Mouse (Mus musculus): ENCODE data around the gene Kcnab3. TPM values are rescaled to one million over a fixed set of nuclear protein-coding genes. Genes with fewer than 3 reads are reported as not detected.

The Kcnab3 gene
- polyA plus RNA-seq (2012; rRNA removed; ENCODE audit: low replicate concordance), result 0.92 and 2.9 TPM in 2 replicates

GRCm38 (mm10) chr11:69325628-69326407 is at the start of gene Kcnab3:
Kcnab3 (plus strand) TSS chr11:69326258.

GRCm38 (mm10) chr11:69323667-69324111 is 2.4 kb upstream of the Kcnab3 start, which contains the start of the genes Cntrob and Trappc1:
Cntrob (minus strand) TSS chr11:69323775.
Trappc1 (plus strand) TSS chr11:69323980.

GRCm38 (mm10) chr11:69340161-69341131 is 14.4 kb downstream of the Kcnab3 start, which contains the start of gene Rnf227:
Rnf227 (plus strand) TSS chr11:69340461.

GRCm38 (mm10) chr11:69369215-69369989 is 43.3 kb downstream of the Kcnab3 start, which contains the start of gene Chd3:
Chd3 (minus strand) TSS chr11:69369406.

Other genes starting within 250 kb of the Kcnab3 start
- 99.7 and 132 TPM in 2 replicates for gene Vamp2, start 237.8 kb upstream of the Kcnab3 start, polyA plus RNA-seq (2012; rRNA removed; ENCODE audit: low replicate concordance)
- gene Per1, start 231.0 kb upstream of the Kcnab3 start, polyA plus RNA-seq (2012; rRNA removed; ENCODE audit: low replicate concordance), result 20.2 and 56.0 TPM in 2 replicates
- 0.14 and 0.26 TPM in 2 replicates for gene Hes7, start 205.9 kb upstream of the Kcnab3 start, polyA plus RNA-seq (2012; rRNA removed; ENCODE audit: low replicate concordance)
- 0.90 and 2.0 TPM in 2 replicates for gene 9130213A22Rik, start 203.7 kb upstream of the Kcnab3 start, polyA plus RNA-seq (2012; rRNA removed; ENCODE audit: low replicate concordance)
- gene Aloxe3, start 200.4 kb upstream of the Kcnab3 start, polyA plus RNA-seq (2012; rRNA removed; ENCODE audit: low replicate concordance), result 0.44 and 1.8 TPM in 2 replicates
- 0.06 TPM in 1 of 2 replicates, not detected in the other for gene Alox12b, start 169.3 kb upstream of the Kcnab3 start, polyA plus RNA-seq (2012; rRNA removed; ENCODE audit: low replicate concordance)
- gene Alox8, start 128.4 kb upstream of the Kcnab3 start, polyA plus RNA-seq (2012; rRNA removed; ENCODE audit: low replicate concordance), result not detected in 2 replicates
- 0.01 TPM in 1 of 2 replicates, not detected in the other for gene Gucy2e, start 89.2 kb upstream of the Kcnab3 start, polyA plus RNA-seq (2012; rRNA removed; ENCODE audit: low replicate concordance)
- 5.7 and 11.8 TPM in 2 replicates for gene Cntrob, start 2.5 kb upstream of the Kcnab3 start, polyA plus RNA-seq (2012; rRNA removed; ENCODE audit: low replicate concordance)
- 72.6 and 77.1 TPM in 2 replicates for gene Trappc1, start 2.3 kb upstream of the Kcnab3 start, polyA plus RNA-seq (2012; rRNA removed; ENCODE audit: low replicate concordance)
- gene Rnf227, start 14.2 kb downstream of the Kcnab3 start, polyA plus RNA-seq (2012; rRNA removed; ENCODE audit: low replicate concordance), result 0.73 and 2.0 TPM in 2 replicates
- 45.5 and 209 TPM in 2 replicates for gene Chd3, start 43.1 kb downstream of the Kcnab3 start, polyA plus RNA-seq (2012; rRNA removed; ENCODE audit: low replicate concordance)
- 180 and 191 TPM in 2 replicates for gene Naa38, start 69.2 kb downstream of the Kcnab3 start, polyA plus RNA-seq (2012; rRNA removed; ENCODE audit: low replicate concordance)
- 30.0 and 32.3 TPM in 2 replicates for gene Cyb5d1, start 69.4 kb downstream of the Kcnab3 start, polyA plus RNA-seq (2012; rRNA removed; ENCODE audit: low replicate concordance)
- gene Tmem88, start 72.0 kb downstream of the Kcnab3 start, polyA plus RNA-seq (2012; rRNA removed; ENCODE audit: low replicate concordance), result 50.9 and 97.6 TPM in 2 replicates
- gene Kdm6b, start 87.4 kb downstream of the Kcnab3 start, polyA plus RNA-seq (2012; rRNA removed; ENCODE audit: low replicate concordance), result 8.0 and 17.4 TPM in 2 replicates
- gene Dnah2, start 222.9 kb downstream of the Kcnab3 start, polyA plus RNA-seq (2012; rRNA removed; ENCODE audit: low replicate concordance), result 0.29 and 1.4 TPM in 2 replicates
- 0.49 and 29.6 TPM in 2 replicates for gene Efnb3, start 233.9 kb downstream of the Kcnab3 start, polyA plus RNA-seq (2012; rRNA removed; ENCODE audit: low replicate concordance)